Comparison of ENCODE assay signal across 8 mouse cellular contexts in genomic region chr17:3156176-3156575, GRCm38 (mm10). TPM values are rescaled to one million over a fixed set of nuclear protein-coding genes. Genes with fewer than 3 reads are reported as not detected.
DNase-seq lines count a peak whose midpoint lies in the region; ATAC-seq and TF ChIP-seq lines count a peak whose summit lies in the region.
"Not testable (repeated sequence)": the region's sequence is repeated elsewhere in the genome, so short reads cannot be mapped to it uniquely, and the experiment has no call there.

No protein-coding gene starts in this region.

- not testable (repeated sequence) for H3K36me3 ChIP-seq in kidney, postnatal 0 days (ENCODE audit: insufficient read depth, low read length)
- peaks cover 80% of the 10 kb centered on the region for H3K36me3 ChIP-seq in megakaryocyte, embryonic 14.5 days (replicated peaks; ENCODE audit: low read length)

- H3K4me3 ChIP-seq in bone marrow macrophage, adult 2 months (ENCODE audit: insufficient read depth, low read length); kidney, postnatal 0 days (replicated peaks; ENCODE audit: low read depth, low read length): not testable (repeated sequence)
- peak overlapping the region; percentile 85 for H3K4me3 ChIP-seq in megakaryocyte, embryonic 14.5 days (replicated peaks)

- peak overlapping the region; percentile 57 for H3K27ac ChIP-seq in bone marrow macrophage, adult 2 months (ENCODE audit: insufficient read depth, low read depth, low read length)
- not testable (repeated sequence) for H3K27ac ChIP-seq in kidney, postnatal 0 days

- DNase-seq in A20 (ENCODE audit: low read depth, low spot score) = peak; percentile 23
- peak; percentile 75 for DNase-seq in ES-CJ7 (ENCODE audit: low read depth, low spot score)
- DNase-seq in kidney, postnatal 0 days (ENCODE audit: low spot score) = peak; percentile 12
- peak; percentile 6 to 12 for DNase-seq in lung, adult 18-20 months
- peak; percentile 59 to 64 for DNase-seq in spleen, postnatal 36 days (ENCODE audit: low spot score in 2 of 2)
- DNase-seq in thymus, postnatal 4 days = peak; percentile 23

- TF ChIP-seq POLR2A in bone marrow macrophage, adult 2 months (IDR thresholded peaks at IDR 0.05; ENCODE audit: borderline replicate concordance, low read depth, low read length) = not testable (repeated sequence)

- WGBS in kidney, postnatal 0 days = 93% methylated on average over 9 of the region's 9 CpGs

- not testable (repeated sequence) for TF ChIP-seq CTCF in bone marrow macrophage, adult 2 months (IDR thresholded peaks at IDR 0.05; ENCODE audit: low read depth, low read length); kidney, postnatal 0 days (IDR thresholded peaks at IDR 0.05; ENCODE audit: low read depth)

- not testable (repeated sequence) for ATAC-seq in kidney, postnatal 0 days (replicated peaks; ENCODE audit: low FRiP score, low read depth)

- H3K4me2 ChIP-seq in kidney, postnatal 0 days (ENCODE audit: low read length) = not testable (repeated sequence)

- not testable (repeated sequence) for H3K9me3 ChIP-seq in kidney, postnatal 0 days (replicated peaks; ENCODE audit: low read length); megakaryocyte, embryonic 14.5 days

- peaks cover 18% of the 10 kb centered on the region for H3K4me1 ChIP-seq in bone marrow macrophage, adult 2 months (ENCODE audit: control insufficient read depth, insufficient read depth, low read length)
- H3K4me1 ChIP-seq in kidney, postnatal 0 days (replicated peaks; ENCODE audit: insufficient read depth, low read length) = not testable (repeated sequence)
- H3K4me1 ChIP-seq in megakaryocyte, embryonic 14.5 days = peaks cover 52% of the 10 kb centered on the region

- H3K27me3 ChIP-seq in kidney, postnatal 0 days (ENCODE audit: insufficient read depth, low read length); megakaryocyte, embryonic 14.5 days (replicated peaks): not testable (repeated sequence)

- H3K9ac ChIP-seq in kidney, postnatal 0 days (ENCODE audit: low read depth, low read length) = not testable (repeated sequence)

RNA-seq across cellular contexts. Expression of gene Scaf8, which starts 41.4 kb away (rescaled TPM):
- polyA plus RNA-seq in bone marrow macrophage, adult 2 months (2012; ENCODE audit: insufficient read depth, insufficient read length, missing spikeins) = 19.4 and 22.3 TPM in 2 replicates
- polyA plus RNA-seq in kidney, postnatal 0 days (2015; fragmentation: Nextera tagmentation; extraction: Ambion mirVana) = 15.9 and 16.1 TPM in 2 replicates
- polyA plus RNA-seq in megakaryocyte, embryonic 14.5 days (2012; ENCODE audit: insufficient read depth, low replicate concordance) = 3.9 and 4.5 TPM in 2 replicates

Comparison
In these comparisons a context has a peak if more than half of its experiments do, and no peak if none do; other contexts are left out.
1. DNase-seq: peak in every context shown above with its lines; median percentile 75 in ES-CJ7; 62 in spleen, postnatal 36 days; 23 in A20; 23 in thymus, postnatal 4 days; 12 in kidney, postnatal 0 days; 9 in lung, adult 18-20 months.